Mouse (Mus musculus) small intestine, adult 2 months (tissue): ENCODE measurements around the gene Zfp423.

ENCODE experiments used
- CTCF ChIP-seq: fragments of 200-500 bp; IDR thresholded peaks from 2 replicates; pipeline ENCODE4 v1.5.1; 2012; ENCODE audit warnings: low read depth, mild to moderate bottlenecking, control low read depth, inconsistent platforms, low read length, moderate library complexity, mixed read lengths; ENCODE audit not compliant: insufficient replicate concordance, insufficient read length; ENCODE audit errors: extremely low read depth
- POLR2A ChIP-seq: fragments of 200-500 bp; IDR thresholded peaks from 2 replicates; pipeline ENCODE4 v1.6.1; 2012; ENCODE audit warnings: low read depth, mild to moderate bottlenecking, control low read depth, inconsistent platforms, low read length, moderate library complexity

DNA sequence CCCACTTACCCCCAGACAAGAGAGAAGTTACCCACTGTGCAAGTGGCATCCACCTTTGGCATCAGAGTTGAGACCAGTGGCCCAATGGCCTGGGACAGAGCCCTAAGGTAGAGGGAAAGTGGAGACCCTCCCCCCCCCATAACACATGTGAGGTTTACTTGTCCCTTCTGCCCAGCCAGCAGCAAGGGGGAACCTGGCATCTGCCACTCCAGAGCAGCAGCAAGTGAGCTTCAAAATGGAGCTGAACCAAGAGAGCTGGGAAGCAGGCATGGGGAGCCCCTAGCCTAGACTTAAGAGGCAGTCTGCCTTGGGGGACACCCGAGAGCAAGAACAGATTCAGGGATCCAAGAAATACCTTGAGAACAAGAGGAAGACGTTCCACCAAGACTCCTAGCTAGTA is 290.7 kb downstream of the Zfp423 start:
- no peak for TF ChIP-seq POLR2A
- TF ChIP-seq CTCF: no peak
